Mouse (Mus musculus) granulocyte monocyte progenitor cell, adult 5-6 weeks (primary cell): ENCODE data around the gene Pik3ap1. TPM values are rescaled to one million over a fixed set of nuclear protein-coding genes. Genes with fewer than 3 reads are reported as not detected.

Experiments used
- ATAC-seq: replicated peaks from 2 replicates; pipeline ENCODE4 v1.8.0; 2016; ENCODE audit warnings: mild to moderate bottlenecking, moderate TSS enrichment, inconsistent platforms; ENCODE audit not compliant: poor library complexity, severe bottlenecking
- total RNA-seq, 2 experiments: library from RNA; stranded (forward) in 1 of 2; stranded (reverse) in 1 of 2; fragments of 200-712, 200-1000 nt in 1 of 2; fragments of >200 nt in 1 of 2; fragmentation: Nextera tagmentation in 1 of 2; gene quantifications; 2 replicates each; pipeline ENCODE4 v1.2.3; 2014 to 2017

Pik3ap1 gene
- total RNA-seq, 2 experiments from 2014 or later: 23.3 to 26.8 TPM

GRCm38 (mm10) chr19:41246271-41246670, 138.6 kb downstream of the Pik3ap1 start:
- ATAC-seq: peak; percentile 60

GRCm38 (mm10) chr19:41244581-41244980, 140.3 kb downstream of the Pik3ap1 start:
- peak; percentile 46; the same call in 1 of the 2 replicates for ATAC-seq

GRCm38 (mm10) chr19:41241997-41242396, 142.9 kb downstream of the Pik3ap1 start:
- ATAC-seq: peak; percentile 63

GRCm38 (mm10) chr19:41233698-41234097, 151.2 kb downstream of the Pik3ap1 start:
- ATAC-seq: no peak

Other genes with a start within 250 kb of the Pik3ap1 start
- not detected in 2 replicates for gene Tll2, start 178.3 kb downstream of the Pik3ap1 start, total RNA-seq (2014; fragmentation: Nextera tagmentation)
- gene Tll2, start 178.3 kb downstream of the Pik3ap1 start, total RNA-seq (2017): not detected in 2 replicates
- gene Tm9sf3, start 121.1 kb downstream of the Pik3ap1 start, total RNA-seq (2014; fragmentation: Nextera tagmentation): 133 TPM in 2 replicates
- gene Tm9sf3, start 121.1 kb downstream of the Pik3ap1 start, total RNA-seq (2017): 296 and 339 TPM in 2 replicates
- gene Lcor, start 97.5 kb upstream of the Pik3ap1 start, total RNA-seq (2014; fragmentation: Nextera tagmentation): 16.4 and 18.7 TPM in 2 replicates
- 10.5 and 12.9 TPM in 2 replicates for gene Lcor, start 97.5 kb upstream of the Pik3ap1 start, total RNA-seq (2017)
- 8.7 and 10.5 TPM in 2 replicates for gene Gm340, start 197.3 kb upstream of the Pik3ap1 start, total RNA-seq (2014; fragmentation: Nextera tagmentation)
- gene Gm340, start 197.3 kb upstream of the Pik3ap1 start, total RNA-seq (2017): 8.5 and 9.0 TPM in 2 replicates